Mouse (Mus musculus): ENCODE results near the gene Hs2st1. TPM values are rescaled to one million over a fixed set of nuclear protein-coding genes. Genes with fewer than 3 reads are reported as not detected.
A peak's percentile ranks its signal among the peaks of the same experiment; 100 is the strongest.

Hs2st1 gene
- polyA plus RNA-seq, 1 experiment from 2014 or later, result 10.2 TPM

DNA sequence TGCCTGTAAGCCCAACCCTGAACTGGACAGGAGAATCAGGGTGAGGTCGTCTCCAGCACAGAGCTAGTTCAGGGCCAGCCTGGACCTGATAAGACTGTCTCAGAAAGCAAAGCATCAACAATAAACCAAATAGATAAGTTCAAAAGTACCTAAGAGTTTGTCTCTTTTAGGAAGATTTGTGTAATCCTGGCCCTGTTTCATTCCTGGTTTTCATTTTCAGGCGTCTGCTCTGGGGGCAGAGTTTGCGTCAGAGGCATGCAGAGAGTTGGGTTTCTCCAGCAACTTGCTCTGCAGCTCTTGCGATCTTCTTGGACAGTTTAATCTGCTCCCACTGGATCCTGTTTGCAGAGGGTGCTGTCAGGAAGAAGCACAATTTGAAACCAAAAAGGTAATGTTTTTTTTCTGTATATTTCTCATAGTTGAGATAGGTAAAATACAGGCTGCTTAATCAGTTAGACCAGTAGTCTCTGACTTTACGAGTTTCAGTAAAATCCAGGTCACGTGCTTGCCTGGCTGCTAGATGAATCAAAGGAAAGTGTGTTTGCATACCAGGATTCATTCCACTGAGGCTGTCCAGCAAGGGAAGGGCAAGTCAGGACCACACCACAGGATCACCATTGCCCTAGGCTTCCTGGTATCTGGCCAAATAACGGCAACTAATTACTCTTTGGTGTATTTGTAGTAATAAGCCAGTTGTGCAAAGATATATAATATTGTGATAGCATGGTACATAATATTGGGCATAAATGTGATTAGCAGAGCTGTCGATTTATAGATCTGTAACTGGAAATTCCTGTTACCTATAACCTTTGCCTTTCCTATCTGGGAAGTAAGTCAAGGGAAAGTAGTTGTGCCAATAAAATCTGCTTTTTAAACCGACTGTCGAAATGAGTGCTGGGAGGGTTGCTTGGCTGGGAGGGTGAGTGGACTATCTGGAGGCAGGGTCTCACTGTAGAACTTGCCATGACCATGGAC lies 7.7 kb upstream of the Hs2st1 start:
- H3K9me3 ChIP-seq (ENCODE audit: low read length), result no peaks in the 10 kb centered on the region
- no peak overlapping the region for H3K4me3 ChIP-seq (ENCODE audit: low read length)
- H3K9ac ChIP-seq (replicated peaks; ENCODE audit: low read length), result no peak overlapping the region
- H3K4me1 ChIP-seq (ENCODE audit: insufficient read depth, low read length), result peaks cover 15% of the 10 kb centered on the region; the same call in 1 of the 2 replicates
- H3K27me3 ChIP-seq (ENCODE audit: insufficient read depth, low read length), result no peaks in the 10 kb centered on the region
- peaks cover 34% of the 10 kb centered on the region for H3K36me3 ChIP-seq (ENCODE audit: insufficient read depth, low read length)
- H3K4me2 ChIP-seq (replicated peaks; ENCODE audit: low read depth, low read length), result no peak overlapping the region
- 75% methylated on average over 10 of the region's 10 CpGs for WGBS
- no peak for ATAC-seq (ENCODE audit: low FRiP score, low TSS enrichment)
- H3K27ac ChIP-seq (ENCODE audit: low read length), result no peak overlapping the region

DNA sequence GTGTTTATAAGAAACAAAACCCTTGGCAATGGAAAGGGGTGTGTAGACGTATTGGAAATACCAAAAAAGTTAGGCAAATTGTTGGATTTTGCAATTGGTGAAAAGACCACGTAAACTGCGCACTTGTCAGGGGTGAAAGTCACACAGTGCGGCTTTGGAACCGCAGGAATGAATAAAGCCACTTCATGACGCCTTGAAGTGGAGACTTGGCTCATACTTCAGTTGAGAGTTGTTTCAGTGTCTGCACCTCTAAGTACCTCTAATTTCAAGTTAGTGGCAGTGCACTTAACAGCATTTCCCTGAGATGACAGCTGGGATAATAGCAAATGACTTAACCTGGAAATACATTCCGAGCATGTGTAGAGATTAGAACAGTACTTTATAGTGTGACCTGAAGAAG lies 4.3 kb upstream of the Hs2st1 start:
- H3K4me2 ChIP-seq (replicated peaks; ENCODE audit: low read depth, low read length), result no peak overlapping the region
- no peak overlapping the region for H3K9ac ChIP-seq (replicated peaks; ENCODE audit: low read length)
- peaks cover 17% of the 10 kb centered on the region; the same call in 1 of the 2 replicates for H3K4me1 ChIP-seq (ENCODE audit: insufficient read depth, low read length)
- no peak for ATAC-seq (ENCODE audit: low FRiP score, low TSS enrichment)
- no peaks in the 10 kb centered on the region for H3K9me3 ChIP-seq (ENCODE audit: low read length)
- H3K4me3 ChIP-seq (ENCODE audit: low read length), result no peak overlapping the region
- H3K27me3 ChIP-seq (ENCODE audit: insufficient read depth, low read length), result no peaks in the 10 kb centered on the region
- no peak overlapping the region for H3K27ac ChIP-seq (ENCODE audit: low read length)
- WGBS, result 94% methylated on average over 7 of the region's 7 CpGs
- H3K36me3 ChIP-seq (ENCODE audit: insufficient read depth, low read length), result peaks cover 19% of the 10 kb centered on the region

- Histone ChIP-seq H3K9ac (replicated peaks; ENCODE audit: low read length) (peak overlapping the region; percentile 97), H3K27me3 (ENCODE audit: insufficient read depth, low read length) (no peaks in the 10 kb centered on the region), H3K4me2 (replicated peaks; ENCODE audit: low read depth, low read length) (peak overlapping the region; percentile 59), H3K27ac (ENCODE audit: low read length) (peak overlapping the region; percentile 90), H3K4me3 (ENCODE audit: low read length) (peak overlapping the region; percentile 90), H3K9me3 (ENCODE audit: low read length) (no peaks in the 10 kb centered on the region), H3K4me1 (ENCODE audit: insufficient read depth, low read length) (peaks cover 28% of the 10 kb centered on the region; the same call in 1 of the 2 replicates), H3K36me3 (ENCODE audit: insufficient read depth, low read length) (0 out of 2 replicates have a peak, but pooled peaks cover 6% of the 10 kb centered on the region)
- under 1% methylated on average over 25 of the region's 25 CpGs for WGBS
- no peak for ATAC-seq (ENCODE audit: low FRiP score, low TSS enrichment)
Measured at GRCm38 (mm10) chr3:144570816-144571487, 971 bp upstream of the Hs2st1 start.

DNA sequence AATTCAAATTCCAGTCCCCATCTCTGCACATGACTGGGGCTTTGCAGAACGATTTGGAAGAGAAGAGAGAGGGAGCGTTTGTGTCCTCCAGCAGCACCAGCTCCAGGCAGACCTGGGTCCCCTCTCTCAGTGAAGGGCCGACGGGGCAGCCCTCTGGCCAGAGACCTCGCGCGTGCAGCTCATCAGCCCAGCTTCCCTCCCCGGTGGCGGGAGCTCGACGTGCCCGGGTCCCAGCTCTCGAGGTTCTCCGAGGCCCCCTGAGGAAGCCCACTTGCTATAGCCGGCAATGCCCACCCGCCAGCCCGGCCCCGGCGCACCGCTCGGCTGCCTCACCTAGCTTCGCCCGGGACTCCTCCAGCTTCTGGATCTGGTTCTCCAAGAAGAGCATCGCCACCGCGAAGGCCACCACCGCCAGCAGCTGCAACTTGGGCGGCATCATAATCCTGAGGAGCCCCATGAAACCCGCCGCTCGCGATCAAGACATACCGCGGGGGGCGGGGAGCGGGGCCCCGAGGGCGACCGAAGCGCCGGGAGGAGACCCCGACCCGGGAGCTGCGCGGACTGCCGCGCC lies 495 bp downstream of the Hs2st1 start:
- peak overlapping the region; percentile 92 for H3K9ac ChIP-seq (replicated peaks; ENCODE audit: low read length)
- peak overlapping the region; percentile 90 for H3K4me3 ChIP-seq (ENCODE audit: low read length)
- H3K4me1 ChIP-seq (ENCODE audit: insufficient read depth, low read length), result peaks cover 28% of the 10 kb centered on the region; the same call in 1 of the 2 replicates
- H3K4me2 ChIP-seq (replicated peaks; ENCODE audit: low read depth, low read length), result peak overlapping the region; percentile 95
- no peaks in the 10 kb centered on the region for H3K9me3 ChIP-seq (ENCODE audit: low read length)
- no peaks in the 10 kb centered on the region for H3K27me3 ChIP-seq (ENCODE audit: insufficient read depth, low read length)
- 0% methylated on average over 34 of the region's 47 CpGs for WGBS
- 0 out of 2 replicates have a peak, but pooled peaks cover 2% of the 10 kb centered on the region for H3K36me3 ChIP-seq (ENCODE audit: insufficient read depth, low read length)
- peak; percentile 27 for ATAC-seq (ENCODE audit: low FRiP score, low TSS enrichment)
- H3K27ac ChIP-seq (ENCODE audit: low read length), result peak overlapping the region; percentile 77

DNA sequence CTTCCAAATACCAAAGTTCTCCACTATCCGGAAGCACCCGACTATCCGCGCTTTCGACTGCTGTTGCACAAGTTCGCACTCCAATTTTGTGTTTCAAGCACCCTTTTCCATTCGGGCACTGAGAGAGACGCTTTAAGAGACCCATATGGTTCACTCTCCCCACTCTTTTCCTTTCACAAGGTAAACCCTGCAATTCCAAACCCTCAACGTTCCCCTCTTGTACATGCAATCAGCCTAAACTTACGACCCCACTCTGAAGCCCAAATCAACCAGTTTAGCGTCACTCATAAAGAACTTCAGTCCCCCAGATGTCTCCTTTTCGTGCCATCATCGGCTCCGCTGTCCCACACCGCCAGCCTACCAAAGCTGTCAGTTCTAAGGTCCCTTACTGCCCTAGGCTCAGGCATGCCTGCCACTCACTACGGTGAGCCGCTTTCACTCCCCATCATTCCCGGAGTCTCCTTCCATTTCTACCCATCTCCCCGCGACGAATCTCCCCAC lies 1.1 kb downstream of the Hs2st1 start:
- Histone ChIP-seq H3K9ac (replicated peaks; ENCODE audit: low read length) (peak overlapping the region; percentile 92), H3K4me3 (ENCODE audit: low read length) (peak overlapping the region; percentile 90), H3K4me1 (ENCODE audit: insufficient read depth, low read length) (peaks cover 28% of the 10 kb centered on the region; the same call in 1 of the 2 replicates), H3K27me3 (ENCODE audit: insufficient read depth, low read length) (no peaks in the 10 kb centered on the region), H3K9me3 (ENCODE audit: low read length) (no peaks in the 10 kb centered on the region), H3K27ac (ENCODE audit: low read length) (no peak overlapping the region), H3K36me3 (ENCODE audit: insufficient read depth, low read length) (no peaks in the 10 kb centered on the region), H3K4me2 (replicated peaks; ENCODE audit: low read depth, low read length) (peak overlapping the region; percentile 95)
- no peak for ATAC-seq (ENCODE audit: low FRiP score, low TSS enrichment)
- under 1% methylated on average over 21 of the region's 21 CpGs for WGBS

DNA sequence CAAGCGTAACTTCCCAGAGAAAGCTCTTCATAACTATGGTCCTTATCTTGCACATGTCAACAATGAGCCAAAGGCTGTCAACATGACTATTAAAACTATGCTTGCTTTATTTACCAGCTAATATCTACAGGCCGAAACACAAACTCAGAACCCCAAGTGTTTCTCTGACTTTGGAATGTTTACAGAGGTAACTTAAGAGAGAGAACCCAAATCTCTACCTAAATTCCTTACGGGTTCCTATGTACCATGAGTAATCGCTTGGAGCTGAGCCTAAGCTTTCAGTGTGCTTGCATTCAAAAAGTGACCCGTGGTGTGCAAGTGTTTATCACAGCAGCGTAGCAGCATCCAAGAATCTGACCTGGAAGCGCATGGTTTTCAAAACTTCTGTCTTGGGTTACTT lies 4.8 kb downstream of the Hs2st1 start:
- H3K4me2 ChIP-seq (replicated peaks; ENCODE audit: low read depth, low read length), result no peak overlapping the region
- no peak overlapping the region for H3K27ac ChIP-seq (ENCODE audit: low read length)
- H3K27me3 ChIP-seq (ENCODE audit: insufficient read depth, low read length), result no peaks in the 10 kb centered on the region
- no peak overlapping the region for H3K9ac ChIP-seq (replicated peaks; ENCODE audit: low read length)
- H3K4me1 ChIP-seq (ENCODE audit: insufficient read depth, low read length), result peaks cover 12% of the 10 kb centered on the region; the same call in 1 of the 2 replicates
- H3K9me3 ChIP-seq (ENCODE audit: low read length), result no peaks in the 10 kb centered on the region
- no peaks in the 10 kb centered on the region for H3K36me3 ChIP-seq (ENCODE audit: insufficient read depth, low read length)
- H3K4me3 ChIP-seq (ENCODE audit: low read length), result no peak overlapping the region
- no peak for ATAC-seq (ENCODE audit: low FRiP score, low TSS enrichment)
- 83% methylated on average over 7 of the region's 7 CpGs for WGBS

DNA sequence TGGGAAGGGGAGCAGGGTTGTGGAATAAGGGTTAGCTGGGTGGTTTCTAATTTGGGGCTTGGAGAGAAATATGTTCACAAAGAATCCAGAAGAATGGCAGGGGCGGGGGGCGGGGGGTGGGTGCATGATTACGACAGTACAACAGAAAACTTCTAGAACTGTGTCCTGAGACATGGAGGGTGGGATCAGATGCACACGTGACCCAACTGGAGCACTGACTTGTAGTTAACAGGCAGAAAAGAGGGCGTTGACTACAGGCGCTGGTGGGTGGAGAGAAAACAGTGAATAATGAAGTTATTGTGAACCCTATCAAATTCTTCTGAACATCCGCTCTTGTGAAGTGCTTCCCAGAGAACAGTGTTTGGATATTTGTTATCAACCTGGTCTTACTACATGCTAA lies 6.1 kb downstream of the Hs2st1 start:
- Histone ChIP-seq H3K4me1 (ENCODE audit: insufficient read depth, low read length) (peaks cover 10% of the 10 kb centered on the region; the same call in 1 of the 2 replicates), H3K27ac (ENCODE audit: low read length) (no peak overlapping the region), H3K27me3 (ENCODE audit: insufficient read depth, low read length) (no peaks in the 10 kb centered on the region), H3K36me3 (ENCODE audit: insufficient read depth, low read length) (no peaks in the 10 kb centered on the region), H3K4me3 (ENCODE audit: low read length) (no peak overlapping the region), H3K9ac (replicated peaks; ENCODE audit: low read length) (no peak overlapping the region), H3K4me2 (replicated peaks; ENCODE audit: low read depth, low read length) (no peak overlapping the region), H3K9me3 (ENCODE audit: low read length) (no peaks in the 10 kb centered on the region)
- no peak for ATAC-seq (ENCODE audit: low FRiP score, low TSS enrichment)
- WGBS, result 90% methylated on average over 7 of the region's 7 CpGs

- no peak overlapping the region for H3K9ac ChIP-seq (replicated peaks; ENCODE audit: low read length)
- no peak overlapping the region for H3K27ac ChIP-seq (ENCODE audit: low read length)
- no peaks in the 10 kb centered on the region for H3K9me3 ChIP-seq (ENCODE audit: low read length)
- no peaks in the 10 kb centered on the region for H3K36me3 ChIP-seq (ENCODE audit: insufficient read depth, low read length)
- H3K27me3 ChIP-seq (ENCODE audit: insufficient read depth, low read length), result no peaks in the 10 kb centered on the region
- no peak overlapping the region for H3K4me2 ChIP-seq (replicated peaks; ENCODE audit: low read depth, low read length)
- peaks cover 14% of the 10 kb centered on the region for H3K4me1 ChIP-seq (ENCODE audit: insufficient read depth, low read length)
- H3K4me3 ChIP-seq (ENCODE audit: low read length), result no peak overlapping the region
- peak; percentile 47; the same call in 1 of the 2 replicates for ATAC-seq (ENCODE audit: low FRiP score, low TSS enrichment)
- 64% methylated on average over 22 of the region's 22 CpGs for WGBS
Measured at GRCm38 (mm10) chr3:144561511-144562250, 8.3 kb downstream of the Hs2st1 start.

- Histone ChIP-seq H3K36me3 (ENCODE audit: insufficient read depth, low read length) (no peaks in the 10 kb centered on the region), H3K27me3 (ENCODE audit: insufficient read depth, low read length) (no peaks in the 10 kb centered on the region), H3K9ac (replicated peaks; ENCODE audit: low read length) (no peak overlapping the region), H3K27ac (ENCODE audit: low read length) (no peak overlapping the region), H3K4me1 (ENCODE audit: insufficient read depth, low read length) (peaks cover 19% of the 10 kb centered on the region), H3K4me2 (replicated peaks; ENCODE audit: low read depth, low read length) (no peak overlapping the region), H3K9me3 (ENCODE audit: low read length) (no peaks in the 10 kb centered on the region), H3K4me3 (ENCODE audit: low read length) (no peak overlapping the region)
- no peak for ATAC-seq (ENCODE audit: low FRiP score, low TSS enrichment)
- 54% methylated on average over 5 of the region's 5 CpGs for WGBS
Measured at GRCm38 (mm10) chr3:144558274-144558673, 11.7 kb downstream of the Hs2st1 start.
